Mouse (Mus musculus): ENCODE data around the gene Zfp365.

Gene Zfp365

DNA sequence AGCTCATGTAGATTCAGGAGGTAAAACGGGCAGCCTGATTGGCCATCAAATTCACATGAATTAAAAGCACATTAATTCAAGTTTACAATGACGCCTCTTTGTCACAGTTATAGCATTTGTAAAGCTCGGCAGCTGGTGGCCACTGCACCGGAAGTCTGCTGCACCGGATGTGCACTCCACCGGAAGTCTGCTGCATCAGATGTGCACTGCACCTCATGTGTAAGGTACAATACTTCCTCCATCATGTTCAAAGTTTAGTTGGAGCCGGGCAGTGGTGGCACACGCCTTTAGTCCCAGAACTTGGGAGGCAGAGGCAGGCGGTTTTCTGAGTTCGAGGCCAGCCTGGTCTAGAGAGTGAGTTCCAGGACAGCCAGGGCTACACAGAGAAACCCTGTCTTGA, 70.9 kb downstream of the Zfp365 start:
- no peak for DNase-seq (ENCODE audit: low read depth)

DNA sequence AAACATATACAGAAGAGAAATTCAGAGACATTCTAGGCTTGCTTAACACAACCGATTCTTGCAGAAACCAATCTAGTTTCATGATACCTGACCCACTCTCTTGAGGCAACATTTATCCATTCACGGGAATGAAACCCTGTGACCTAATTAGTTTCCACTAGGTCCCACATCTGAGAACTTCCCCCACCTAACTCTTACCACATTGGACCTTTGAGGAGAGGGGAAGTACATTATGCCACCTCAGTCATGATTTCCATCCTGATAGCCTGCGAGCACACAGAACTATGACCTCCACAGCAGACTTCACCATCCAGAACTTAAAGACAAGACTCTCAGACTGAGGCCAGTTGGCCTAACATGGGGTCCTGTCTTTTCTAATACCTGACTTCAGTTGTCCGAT, 71.7 kb downstream of the Zfp365 start:
- no peak for DNase-seq (ENCODE audit: low read depth)

DNA sequence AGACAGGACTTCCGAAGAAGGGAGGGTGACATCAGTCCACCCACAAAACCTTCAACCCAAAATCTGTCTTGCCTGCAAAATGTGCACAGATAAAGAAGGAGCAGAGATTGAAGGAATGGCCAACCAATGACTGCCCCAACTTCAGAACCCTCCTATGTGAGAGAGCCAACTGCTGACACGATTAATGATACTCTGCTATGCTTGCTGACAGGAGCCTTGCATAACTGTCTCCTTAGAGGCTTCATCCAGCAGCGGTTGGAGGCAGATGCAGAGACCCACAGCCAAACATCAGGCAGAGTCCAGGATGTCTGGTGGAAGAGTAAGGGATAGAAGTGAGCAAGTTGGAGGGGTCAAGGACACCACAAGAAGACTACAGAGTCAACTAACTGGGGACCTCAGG, 73.3 kb downstream of the Zfp365 start:
- no peak for DNase-seq (ENCODE audit: low read depth)

DNA sequence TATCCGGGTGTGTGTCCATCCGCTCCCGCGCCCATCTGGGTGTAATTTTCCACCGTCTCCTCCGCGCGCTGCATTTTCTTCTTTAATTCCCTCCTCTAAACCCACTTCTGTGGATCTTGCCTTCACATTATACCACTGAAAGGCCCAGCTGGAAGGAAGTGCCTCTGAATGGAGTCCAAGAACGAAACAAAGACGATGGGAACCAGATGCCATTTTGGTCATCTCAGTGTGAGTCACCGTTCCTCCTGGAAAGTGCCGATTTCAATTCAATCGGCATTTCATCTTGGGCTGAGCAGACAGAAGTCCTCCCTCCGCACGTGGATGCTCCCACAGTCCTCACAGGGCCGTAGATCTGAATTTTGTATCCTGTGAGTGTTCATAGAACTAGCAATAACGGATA, 76.0 kb downstream of the Zfp365 start:
- DNase-seq (ENCODE audit: low read depth) = no peak

Data from c-Kit-positive CD71-negative TER-119-negative erythroid progenitor cells, embryonic 14.5 days (primary cell).